Mouse (Mus musculus) stomach, postnatal 0 days (tissue): ENCODE data around the gene Kcnj4.

Experiments
- CTCF ChIP-seq: IDR thresholded peaks from 2 replicates; pipeline ENCODE4 v1.5.1; 2016; ENCODE audit warnings: antibody characterized with exemption, low read depth, mild to moderate bottlenecking, moderate library complexity
- EP300 ChIP-seq: optimal IDR thresholded peaks from 2 replicates; pipeline ENCODE3; 2016; ENCODE audit warnings: antibody characterized with exemption

- TF ChIP-seq CTCF (no peak), EP300 (no peak)
Observed at GRCm38 (mm10) chr15:79548226-79548625, 43.2 kb upstream of the Kcnj4 start.
